Mouse (Mus musculus) intestine, embryonic 14.5 days (tissue): Measurements from ENCODE around the gene Epha4. TPM values are rescaled to one million over a fixed set of nuclear protein-coding genes. Genes with fewer than 3 reads are reported as not detected.

Experiments
- ATAC-seq: fragments of 200-750 bp; cut with Nextera tagmentation; replicated peaks from 2 replicates; pipeline ENCODE4 v1.8.0; 2017; ENCODE audit warnings: low read depth, moderate number of reproducible peaks, moderate TSS enrichment, moderate library complexity; ENCODE audit not compliant: low FRiP score, low TSS enrichment
- DNase-seq: peaks from one replicate; pipeline ENCODE4 v3.0.0-alpha.2; 2018; ENCODE audit warnings: low spot score
- H3K27ac ChIP-seq: fragments of 300-500 bp; sonication (generic); 2 replicates; pipeline ENCODE4 v1.5.1; 2014; ENCODE audit warnings: low read depth, mild to moderate bottlenecking, control low read depth
- H3K27me3 ChIP-seq: fragments of 300-500 bp; sonication (generic); replicated peaks from 2 replicates; pipeline ENCODE4 v1.6.1; 2014; ENCODE audit warnings: low read length, control low read depth; ENCODE audit not compliant: control insufficient read depth, insufficient read depth
- H3K36me3 ChIP-seq: fragments of 300-500 bp; sonication (generic); 2 replicates; pipeline ENCODE4 v1.6.1; 2014; ENCODE audit warnings: low read length, control low read depth; ENCODE audit not compliant: control insufficient read depth, insufficient read depth
- H3K4me1 ChIP-seq: fragments of 300-500 bp; sonication (generic); replicated peaks from 2 replicates; pipeline ENCODE4 v1.6.1; 2014; ENCODE audit warnings: low read length, control low read depth, mixed read lengths; ENCODE audit not compliant: control insufficient read depth, insufficient read depth
- H3K4me2 ChIP-seq: fragments of 300-500 bp; sonication (generic); 2 replicates; pipeline ENCODE4 v1.6.1; 2014; ENCODE audit warnings: low read length
- H3K4me3 ChIP-seq: fragments of 300-500 bp; sonication (generic); 2 replicates; pipeline ENCODE4 v1.5.1; 2014; ENCODE audit warnings: low read depth, low read length, control low read depth, mixed read lengths
- H3K9ac ChIP-seq: fragments of 300-500 bp; sonication (generic); 2 replicates; pipeline ENCODE4 v1.6.1; 2014; ENCODE audit warnings: mild to moderate bottlenecking, low read length
- H3K9me3 ChIP-seq: fragments of 300-500 bp; sonication (generic); 2 replicates; pipeline ENCODE4 v1.6.1; 2016; ENCODE audit warnings: low read length, control low read depth; ENCODE audit not compliant: control insufficient read depth
- WGBS: fragments of 180-500 bp; shearing (Covaris S2); extraction: QIAGEN DNeasy Blood & Tissue Kit; methylation state at CpG from one replicate; pipeline ENCODE4 v1.1.7; 2014; 5-methylcytosine and 5-hydroxymethylcytosine counted together
- polyA plus RNA-seq: library from polyadenylated mRNA; unstranded; fragments of >200 nt; fragmentation: Nextera tagmentation; extraction: Ambion mirVana; gene quantifications from 2 replicates; pipeline ENCODE4 v1.2.1, GENCODE M21; 2014

Gene Epha4
- polyA plus RNA-seq, 1 experiment from 2014 or later, result 15.4 TPM

- DNase-seq (no peak), ATAC-seq (no peak)
- peaks cover 7% of the 10 kb centered on the region for H3K4me1 ChIP-seq
- H3K27ac ChIP-seq, result no peak overlapping the region
- no peaks in the 10 kb centered on the region for H3K27me3 ChIP-seq
- no peaks in the 10 kb centered on the region for H3K36me3 ChIP-seq
- WGBS, result 55% methylated on average over 4 of the region's 4 CpGs
- H3K9ac ChIP-seq, result no peak overlapping the region
- no peak overlapping the region for H3K4me2 ChIP-seq
- no peaks in the 10 kb centered on the region for H3K9me3 ChIP-seq
- H3K4me3 ChIP-seq, result no peak overlapping the region
These were observed 98.0 kb downstream of the Epha4 start for GRCm38 (mm10) chr1:77416872-77417271.

DNA sequence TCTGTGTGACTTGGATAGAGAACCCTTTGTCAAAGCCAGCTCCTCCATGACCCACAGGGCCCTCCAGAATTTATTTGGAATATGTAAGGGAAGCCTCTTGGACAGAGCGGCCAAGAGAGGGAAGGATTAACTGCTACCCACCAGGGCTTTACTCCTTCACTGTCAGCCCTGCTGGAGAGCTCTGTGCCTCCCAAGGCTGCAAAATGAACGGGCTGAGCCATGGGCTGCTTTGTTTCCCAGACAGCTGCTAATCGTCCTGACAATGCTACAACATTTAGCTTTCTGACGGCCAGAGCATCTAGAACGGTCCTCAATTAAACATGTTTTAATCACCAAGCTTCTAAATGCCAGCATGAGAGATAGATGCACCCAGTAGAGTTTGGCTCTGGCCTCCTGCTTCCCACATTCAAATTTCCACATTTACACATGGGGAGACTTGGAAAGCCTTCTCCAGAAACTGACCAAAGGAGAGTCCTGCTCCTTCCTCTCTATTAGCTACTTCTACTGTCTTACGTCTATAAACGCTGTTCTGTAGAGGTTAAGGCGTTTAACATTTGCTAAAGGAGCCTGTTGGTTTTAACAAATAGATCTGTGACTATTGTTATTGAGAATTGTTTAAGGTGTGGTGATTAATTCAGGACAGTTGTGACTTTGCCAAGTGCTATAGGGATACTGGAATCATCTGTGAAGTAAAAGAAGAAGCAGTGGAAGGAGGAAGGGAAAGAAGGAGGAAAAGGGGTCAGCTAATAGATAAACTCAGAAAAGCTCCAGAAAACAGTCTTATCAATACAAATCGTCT, 101.8 kb downstream of the Epha4 start:
- H3K27me3 ChIP-seq, result no peaks in the 10 kb centered on the region
- no peak for ATAC-seq

GRCm38 (mm10) chr1:77412285-77412684, 102.6 kb downstream of the Epha4 start:
- no peak overlapping the region for H3K27ac ChIP-seq
- DNase-seq, result no peak

More for the DNA sequence above, 101.8 kb downstream of the Epha4 start:
- Histone ChIP-seq H3K9ac (no peak overlapping the region), H3K9me3 (no peaks in the 10 kb centered on the region), H3K36me3 (no peaks in the 10 kb centered on the region), H3K27ac (no peak overlapping the region), H3K4me2 (no peak overlapping the region), H3K4me3 (no peak overlapping the region), H3K4me1 (peaks cover 7% of the 10 kb centered on the region)
- no peak for DNase-seq
- 41% methylated on average over 9 of the region's 9 CpGs for WGBS

GRCm38 (mm10) chr1:77411222-77411621, 103.7 kb downstream of the Epha4 start:
- Histone ChIP-seq H3K36me3 (no peaks in the 10 kb centered on the region), H3K9ac (no peak overlapping the region), H3K27me3 (no peaks in the 10 kb centered on the region), H3K4me3 (no peak overlapping the region), H3K9me3 (no peaks in the 10 kb centered on the region), H3K4me2 (no peak overlapping the region), H3K27ac (no peak overlapping the region), H3K4me1 (0 out of 2 replicates have a peak, but pooled peaks cover 3% of the 10 kb centered on the region)
- DNase-seq (no peak), ATAC-seq (no peak)
- 94% methylated on average over 4 of the region's 4 CpGs for WGBS

More at GRCm38 (mm10) chr1:77412285-77412684, 102.6 kb downstream of the Epha4 start:
- peaks cover 7% of the 10 kb centered on the region for H3K4me1 ChIP-seq
- H3K9me3 ChIP-seq, result no peaks in the 10 kb centered on the region
- H3K4me3 ChIP-seq, result no peak overlapping the region
- no peak overlapping the region for H3K9ac ChIP-seq
- no peak overlapping the region for H3K4me2 ChIP-seq
- no peak for ATAC-seq
- no peaks in the 10 kb centered on the region for H3K36me3 ChIP-seq
- H3K27me3 ChIP-seq, result no peaks in the 10 kb centered on the region
- WGBS, result 84% methylated on average over 13 of the region's 13 CpGs

DNA sequence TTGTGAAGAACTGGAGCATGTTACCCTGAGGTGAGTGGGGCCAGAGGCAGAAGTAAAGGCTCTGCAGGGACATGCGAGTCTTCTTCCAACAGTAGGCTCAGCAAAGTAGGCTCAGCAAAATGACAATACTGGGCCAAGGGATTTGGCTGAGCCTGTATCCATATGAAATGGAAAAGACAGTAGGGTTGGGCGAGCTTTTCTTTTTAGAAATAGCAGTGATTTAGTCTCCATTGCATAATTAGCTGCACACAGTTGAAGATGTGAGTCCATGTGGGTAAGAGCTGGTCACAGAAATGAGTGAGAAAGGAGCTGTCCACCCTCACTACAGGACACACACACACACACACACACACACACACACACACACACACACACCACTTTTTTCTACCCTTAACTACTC, 104.2 kb downstream of the Epha4 start:
- H3K9ac ChIP-seq, result no peak overlapping the region
- H3K4me3 ChIP-seq, result no peak overlapping the region
- ATAC-seq, result no peak
- no peaks in the 10 kb centered on the region for H3K27me3 ChIP-seq
- 92% methylated on average over 2 of the region's 2 CpGs for WGBS
- no peaks in the 10 kb centered on the region for H3K9me3 ChIP-seq
- DNase-seq, result no peak
- H3K36me3 ChIP-seq, result no peaks in the 10 kb centered on the region
- no peak overlapping the region for H3K4me2 ChIP-seq
- 0 out of 2 replicates have a peak, but pooled peaks cover 3% of the 10 kb centered on the region for H3K4me1 ChIP-seq
- H3K27ac ChIP-seq, result no peak overlapping the region

DNA sequence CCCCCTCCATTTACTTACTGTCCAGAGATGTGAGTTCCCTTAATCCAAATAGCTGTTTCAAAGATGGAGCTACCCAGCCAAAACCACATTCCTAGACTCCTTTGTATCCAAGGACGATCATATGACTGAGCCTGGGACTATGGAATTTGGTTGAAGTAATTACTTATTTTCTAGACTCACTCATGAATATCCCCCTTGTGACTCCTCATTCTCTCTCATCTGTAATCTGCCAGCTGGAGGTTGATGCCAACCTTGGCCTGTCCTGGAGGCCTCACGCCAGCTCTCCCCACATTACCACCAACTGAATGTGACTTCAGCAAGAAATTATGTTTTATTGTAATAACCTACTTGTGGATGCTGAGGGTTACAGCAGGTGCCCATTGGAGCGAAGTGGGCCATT, 104.7 kb downstream of the Epha4 start:
- H3K9ac ChIP-seq, result no peak overlapping the region
- H3K27ac ChIP-seq, result no peak overlapping the region
- ATAC-seq, result no peak
- H3K4me2 ChIP-seq, result no peak overlapping the region
- H3K27me3 ChIP-seq, result no peaks in the 10 kb centered on the region
- 0 out of 2 replicates have a peak, but pooled peaks cover 3% of the 10 kb centered on the region for H3K4me1 ChIP-seq
- no peak overlapping the region for H3K4me3 ChIP-seq
- WGBS, result 91% methylated on average over 3 of the region's 3 CpGs
- H3K9me3 ChIP-seq, result no peaks in the 10 kb centered on the region
- no peak for DNase-seq
- no peaks in the 10 kb centered on the region for H3K36me3 ChIP-seq

- no peak for ATAC-seq
- H3K4me1 ChIP-seq, result 0 out of 2 replicates have a peak, but pooled peaks cover 3% of the 10 kb centered on the region
- no peaks in the 10 kb centered on the region for H3K9me3 ChIP-seq
- H3K9ac ChIP-seq, result no peak overlapping the region
- WGBS, result 65% methylated on average over 8 of the region's 8 CpGs
- DNase-seq, result no peak
- no peaks in the 10 kb centered on the region for H3K36me3 ChIP-seq
- no peak overlapping the region for H3K27ac ChIP-seq
- no peak overlapping the region for H3K4me2 ChIP-seq
- H3K27me3 ChIP-seq, result no peaks in the 10 kb centered on the region
- H3K4me3 ChIP-seq, result no peak overlapping the region
These were observed 105.4 kb downstream of the Epha4 start for GRCm38 (mm10) chr1:77409509-77409908.

GRCm38 (mm10) chr1:77407417-77407816, 107.5 kb downstream of the Epha4 start:
- Histone ChIP-seq H3K9ac (no peak overlapping the region), H3K4me1 (no peaks in the 10 kb centered on the region), H3K9me3 (no peaks in the 10 kb centered on the region), H3K4me3 (no peak overlapping the region), H3K4me2 (no peak overlapping the region), H3K36me3 (no peaks in the 10 kb centered on the region), H3K27ac (no peak overlapping the region), H3K27me3 (no peaks in the 10 kb centered on the region)
- 42% methylated on average over 9 of the region's 9 CpGs for WGBS
- ATAC-seq (no peak), DNase-seq (no peak)

DNA sequence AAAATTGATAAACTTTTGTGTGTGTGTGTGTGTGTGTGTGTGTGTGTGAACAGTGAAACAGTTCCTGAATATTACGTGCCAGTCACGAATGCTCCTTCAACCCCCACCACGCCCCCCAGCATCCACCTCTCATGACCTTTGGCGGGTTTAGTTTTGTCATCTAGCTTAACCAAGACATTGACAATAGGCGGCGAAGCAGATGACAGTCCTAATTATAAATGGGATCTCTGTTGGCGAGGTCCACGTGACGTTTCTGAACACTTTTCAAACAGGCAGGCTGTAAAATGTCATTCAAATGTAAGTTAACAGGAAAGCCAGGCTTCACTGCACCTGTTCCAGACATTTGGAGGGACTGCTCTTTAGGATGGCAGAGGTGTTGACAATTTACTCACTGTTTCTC, 108.3 kb downstream of the Epha4 start:
- no peaks in the 10 kb centered on the region for H3K9me3 ChIP-seq
- WGBS, result 77% methylated on average over 9 of the region's 9 CpGs

More for the DNA sequence above, 108.3 kb downstream of the Epha4 start:
- Histone ChIP-seq H3K27ac (no peak overlapping the region), H3K36me3 (no peaks in the 10 kb centered on the region), H3K27me3 (no peaks in the 10 kb centered on the region), H3K4me2 (no peak overlapping the region), H3K9ac (no peak overlapping the region), H3K4me3 (no peak overlapping the region), H3K4me1 (no peaks in the 10 kb centered on the region)
- ATAC-seq (no peak), DNase-seq (no peak)
